Mouse (Mus musculus) cortical plate, adult 2 months (tissue): ENCODE results near the gene Mc3r.

Source experiments
- CTCF ChIP-seq: fragments of 200-500 bp; IDR thresholded peaks from 2 replicates; pipeline ENCODE4 v1.5.1; 2011; ENCODE audit warnings: mild to moderate bottlenecking, control low read depth, low read length; ENCODE audit not compliant: insufficient read depth; ENCODE audit errors: extremely low read depth
- POLR2A ChIP-seq: fragments of 200-500 bp; IDR thresholded peaks from 2 replicates; pipeline ENCODE4 v1.6.1; 2011; ENCODE audit warnings: mild to moderate bottlenecking, low read length, control low read depth; ENCODE audit not compliant: insufficient read depth; ENCODE audit errors: extremely low read depth

DNA sequence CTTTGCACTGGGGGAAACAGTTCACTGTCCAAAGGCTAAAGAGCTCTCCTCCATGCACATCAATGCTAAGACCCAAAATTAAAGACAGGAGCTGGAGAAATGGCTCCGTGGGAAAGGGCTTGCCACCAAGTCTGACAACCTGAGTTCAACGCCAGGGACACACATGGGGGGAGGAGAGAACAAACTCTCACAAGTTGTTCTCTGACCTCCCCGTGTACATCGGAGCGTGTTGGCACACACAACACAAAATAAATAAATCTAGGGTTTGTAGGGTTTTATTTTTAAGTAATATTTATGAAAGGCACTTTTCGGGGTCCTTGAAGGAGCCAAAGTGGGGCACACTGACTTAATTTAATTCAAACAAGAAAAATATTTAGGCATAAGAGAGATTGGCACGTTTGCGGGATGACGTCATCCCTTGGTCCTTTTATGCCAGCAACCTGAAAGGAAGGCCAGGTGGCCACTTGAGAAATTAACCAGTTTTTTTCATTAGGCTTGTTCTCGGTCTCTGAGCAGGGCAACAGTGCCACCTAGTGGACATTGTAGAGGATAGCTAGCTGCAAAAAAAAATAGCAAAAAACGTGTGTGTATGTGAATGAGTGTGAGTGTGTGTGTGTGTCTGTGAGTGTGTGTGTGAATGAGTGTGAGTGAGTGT, 32.7 kb upstream of the Mc3r start:
- TF ChIP-seq CTCF, result peak; percentile 91
- no peak for TF ChIP-seq POLR2A
